Mouse (Mus musculus) spleen, adult 2 months (tissue): ENCODE measurements around the gene Gm20683. TPM values are rescaled to one million over a fixed set of nuclear protein-coding genes. Genes with fewer than 3 reads are reported as not detected.

Experiments used
- DNase-seq, 2 experiments: peaks; one replicate each; pipeline versions ENCODE4 v3.0.0 to v3.0.0-alpha.2; 2012 to 2021; ENCODE audit warnings: low spot score in 2 of 2, low read depth in 1 of 2
- H3K27ac ChIP-seq: fragments of 200-500 bp; 2 replicates; pipeline ENCODE4 v1.5.1; 2012; ENCODE audit warnings: low read length, inconsistent platforms; ENCODE audit not compliant: insufficient read depth
- H3K27me3 ChIP-seq: fragments of 200-500 bp; 2 replicates; pipeline ENCODE4 v1.6.1; 2012; ENCODE audit warnings: mild to moderate bottlenecking, moderate library complexity, low read length, inconsistent platforms; ENCODE audit not compliant: control insufficient read depth, insufficient read depth
- H3K36me3 ChIP-seq: fragments of 200-500 bp; 2 replicates; pipeline ENCODE4 v1.6.1; 2012; ENCODE audit warnings: mild to moderate bottlenecking, low read length, inconsistent platforms; ENCODE audit not compliant: control insufficient read depth, insufficient read depth
- H3K4me1 ChIP-seq: fragments of 200-500 bp; 2 replicates; pipeline ENCODE4 v1.6.1; 2011; ENCODE audit warnings: inconsistent platforms; ENCODE audit not compliant: control insufficient read depth, insufficient read depth, insufficient read length
- H3K4me3 ChIP-seq: fragments of 200-500 bp; 2 replicates; pipeline ENCODE4 v1.5.1; 2011; ENCODE audit warnings: mild to moderate bottlenecking, inconsistent platforms; ENCODE audit not compliant: insufficient read depth, insufficient read length; ENCODE audit errors: extremely low read depth
- CTCF ChIP-seq: fragments of 200-500 bp; IDR thresholded peaks from 2 replicates; pipeline ENCODE4 v1.5.1; 2011; ENCODE audit warnings: mild to moderate bottlenecking, inconsistent platforms; ENCODE audit not compliant: insufficient read depth, insufficient read length, insufficient replicate concordance; ENCODE audit errors: extremely low read depth
- POLR2A ChIP-seq: fragments of 200-500 bp; IDR thresholded peaks from 2 replicates; pipeline ENCODE4 v1.6.1; 2011; ENCODE audit warnings: low read depth, low read length, inconsistent platforms
- WGBS: fragments of 180-500 bp; shearing (Covaris S2); methylation state at CpG from one replicate; pipeline ENCODE4 v1.1.7; 2018; 5-methylcytosine and 5-hydroxymethylcytosine counted together
- polyA plus RNA-seq: library from polyadenylated mRNA; depleted of rRNA; stranded (reverse); fragments of >200 nt; gene quantifications from 2 replicates; pipeline ENCODE4 v1.2.3, GENCODE M21; 2012; rRNA removed

Gene Gm20683
- 29.5 and 34.1 TPM in 2 replicates for polyA plus RNA-seq

DNA sequence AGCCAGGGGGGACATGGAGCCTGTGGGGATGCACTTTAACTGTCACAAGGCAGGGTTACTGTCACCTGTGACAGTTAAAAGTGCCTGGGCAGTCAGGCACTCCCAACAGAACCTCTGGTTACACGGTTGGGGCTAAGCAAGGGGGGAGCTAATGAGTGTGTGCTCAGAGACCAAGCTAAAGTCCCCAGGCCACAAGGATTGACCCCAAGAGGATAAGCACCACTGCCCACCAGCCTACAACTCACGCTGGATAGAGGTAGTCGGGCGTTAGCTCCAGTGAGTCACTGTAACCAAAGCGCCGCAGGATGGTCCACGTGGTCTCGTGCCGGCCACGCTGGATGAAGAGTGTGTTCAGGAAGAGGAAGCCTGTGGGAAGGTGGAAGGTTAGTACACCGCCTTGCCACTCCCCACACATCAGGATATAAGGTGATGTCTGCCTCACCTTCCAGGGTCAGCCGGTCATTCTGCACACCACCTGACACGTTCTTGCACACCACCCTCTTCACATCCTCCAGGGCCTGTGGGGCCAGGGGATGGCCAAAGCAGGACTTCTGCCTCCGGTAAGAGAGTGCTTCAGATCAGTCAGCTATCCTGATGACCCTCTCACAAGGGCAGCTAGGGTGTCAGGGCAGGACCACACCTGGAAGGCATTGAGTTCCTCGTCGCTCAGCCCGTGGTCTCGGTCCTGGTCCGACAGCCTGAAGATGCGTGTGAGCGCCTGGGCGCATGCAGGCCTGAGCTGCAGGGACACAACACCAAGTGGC lies at the start of gene Gm20683:
Gm20683 (minus strand) TSS at position 647 of the 764 bp plus-strand sequence.
- Histone ChIP-seq H3K4me1 (peaks cover 19% of the 10 kb centered on the region), H3K27ac (no peak within 1 kb of the TSS), H3K36me3 (peaks cover 30% of the 10 kb centered on the region), H3K4me3 (no peak within 1 kb of the TSS), H3K27me3 (no peaks in the 10 kb centered on the region)
- WGBS, result 97% methylated on average over 22 of the region's 22 CpGs
- TF ChIP-seq CTCF (no peak), POLR2A (no peak)
- DNase-seq, result no peak

DNA sequence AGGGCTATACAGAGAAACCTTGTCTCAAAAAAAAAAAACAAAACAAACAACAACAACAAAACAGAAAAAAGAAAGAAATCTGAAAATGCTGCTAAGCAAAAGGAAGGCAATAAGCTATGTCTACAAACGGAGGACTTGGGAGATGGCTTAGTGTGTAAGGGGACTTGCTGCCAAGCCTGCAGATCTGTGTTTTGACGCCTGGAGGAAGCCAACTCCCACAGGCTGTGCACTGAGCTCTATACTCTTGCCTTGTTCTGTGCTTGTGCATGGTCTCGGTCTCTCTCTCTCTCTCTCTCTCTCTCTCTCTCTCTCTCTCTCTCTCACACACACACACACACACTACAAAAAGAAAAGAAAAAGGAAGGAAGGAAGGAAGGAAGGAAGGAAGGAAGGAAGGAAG lies 47.3 kb upstream of the Gm20683 start:
- no peaks in the 10 kb centered on the region for H3K4me1 ChIP-seq
- no peak overlapping the region for H3K27ac ChIP-seq
- peaks cover 15% of the 10 kb centered on the region for H3K36me3 ChIP-seq
- H3K4me3 ChIP-seq, result no peak overlapping the region
- DNase-seq, result no peak
- no peaks in the 10 kb centered on the region for H3K27me3 ChIP-seq
- no peak for TF ChIP-seq POLR2A
- no peak for TF ChIP-seq CTCF
- 88% methylated on average over 3 of the region's 3 CpGs for WGBS

DNA sequence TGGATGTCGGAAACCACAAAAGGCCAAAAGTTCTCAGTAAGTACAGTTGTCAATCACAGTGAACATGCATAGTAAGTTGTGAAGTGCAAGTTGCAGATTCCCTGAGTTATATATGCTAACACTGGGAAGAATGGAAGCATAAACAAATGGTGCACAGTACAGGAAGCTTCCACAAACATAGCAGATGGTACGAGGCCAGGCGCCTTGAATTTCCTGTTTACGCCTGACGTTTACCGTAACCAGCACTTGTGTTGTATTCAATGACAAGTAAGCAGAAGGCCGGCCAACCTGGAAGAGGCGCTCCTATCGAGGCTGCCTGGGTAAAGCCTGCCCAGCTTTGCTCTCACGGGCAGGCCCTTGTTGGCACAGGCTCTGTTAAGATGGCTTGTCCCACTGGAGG lies 45.9 kb upstream of the Gm20683 start:
- Histone ChIP-seq H3K4me3 (no peak overlapping the region), H3K27ac (no peak overlapping the region), H3K36me3 (peaks cover 21% of the 10 kb centered on the region), H3K27me3 (no peaks in the 10 kb centered on the region), H3K4me1 (no peaks in the 10 kb centered on the region)
- DNase-seq, result no peak
- 88% methylated on average over 10 of the region's 10 CpGs for WGBS
- TF ChIP-seq CTCF, result no peak
- TF ChIP-seq POLR2A, result no peak

DNA sequence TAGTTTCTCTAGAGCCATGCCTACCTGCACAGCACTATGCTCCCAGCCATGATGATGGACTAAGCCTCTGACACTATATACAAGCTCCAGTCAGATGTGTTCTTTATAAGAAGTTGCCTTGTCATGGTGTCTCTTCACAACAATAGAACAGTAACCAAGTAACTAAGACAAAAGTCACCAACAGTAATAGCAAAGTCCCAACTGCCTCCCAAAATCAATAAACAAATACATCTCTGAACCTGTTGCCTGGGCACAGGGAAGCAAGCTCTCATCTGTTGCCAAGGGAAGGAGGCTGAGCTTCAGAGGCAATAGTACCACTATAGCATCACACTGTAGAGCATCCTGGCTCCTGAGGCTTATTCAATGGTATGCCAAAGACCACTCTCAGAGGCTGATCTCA lies 45.2 kb upstream of the Gm20683 start:
- Histone ChIP-seq H3K36me3 (peaks cover 23% of the 10 kb centered on the region), H3K27ac (no peak overlapping the region)
- no peak for DNase-seq

DNA sequence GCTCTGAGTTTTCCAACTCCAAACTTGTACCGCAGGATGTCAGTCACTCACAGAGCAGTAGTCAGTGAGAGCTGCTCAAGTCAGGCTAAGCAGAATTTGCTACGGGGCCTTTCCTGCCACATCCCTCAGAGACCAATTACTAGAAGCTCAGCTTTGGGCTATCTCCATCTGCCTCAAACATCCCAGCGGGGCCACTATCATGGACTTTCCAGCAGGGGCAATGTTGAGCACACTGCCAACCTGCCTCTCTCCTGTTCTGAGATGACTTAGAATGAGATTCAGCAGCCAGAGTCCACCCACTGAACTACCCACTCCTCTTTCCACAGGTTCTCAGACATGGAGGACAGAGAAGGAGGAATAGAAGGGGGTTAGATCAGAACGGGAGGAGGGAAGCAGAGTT lies 44.1 kb upstream of the Gm20683 start:
- Histone ChIP-seq H3K36me3 (peaks cover 23% of the 10 kb centered on the region), H3K4me1 (no peaks in the 10 kb centered on the region), H3K27me3 (no peaks in the 10 kb centered on the region), H3K4me3 (no peak overlapping the region), H3K27ac (no peak overlapping the region)
- 61% methylated on average over 4 of the region's 4 CpGs for WGBS
- no peak for DNase-seq
- TF ChIP-seq CTCF, result peak; percentile 26; the same call in 1 of the 2 replicates
- TF ChIP-seq POLR2A, result no peak

More for the DNA sequence above, 45.2 kb upstream of the Gm20683 start:
- TF ChIP-seq POLR2A (no peak), CTCF (no peak)
- Histone ChIP-seq H3K27me3 (no peaks in the 10 kb centered on the region), H3K4me3 (no peak overlapping the region), H3K4me1 (no peaks in the 10 kb centered on the region)

DNA sequence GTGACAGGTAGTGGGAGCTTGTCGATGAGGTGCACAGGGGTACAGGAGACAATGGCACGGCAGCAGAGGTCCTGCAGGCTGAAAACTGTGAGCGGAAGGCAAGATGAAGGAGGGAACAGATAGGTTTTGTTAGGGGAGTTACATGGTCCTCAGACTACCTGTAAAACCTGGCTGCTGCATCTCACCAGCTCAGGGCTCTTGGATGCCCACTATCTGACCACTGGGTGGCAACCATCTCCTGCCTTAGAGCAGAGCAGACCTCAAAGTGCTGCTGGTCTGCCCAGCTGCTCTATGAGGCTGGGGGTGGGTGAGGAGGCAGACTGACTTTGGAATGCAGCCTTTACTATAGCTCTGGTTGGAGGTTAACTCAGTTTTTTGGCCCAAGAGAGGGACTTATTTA lies 42.3 kb upstream of the Gm20683 start:
- TF ChIP-seq CTCF (no peak), POLR2A (no peak)
- H3K4me1 ChIP-seq, result no peaks in the 10 kb centered on the region
- WGBS, result 92% methylated on average over 3 of the region's 3 CpGs
- no peak overlapping the region for H3K4me3 ChIP-seq
- DNase-seq, result no peak
- H3K27ac ChIP-seq, result no peak overlapping the region
- no peaks in the 10 kb centered on the region for H3K27me3 ChIP-seq
- peaks cover 19% of the 10 kb centered on the region for H3K36me3 ChIP-seq

DNA sequence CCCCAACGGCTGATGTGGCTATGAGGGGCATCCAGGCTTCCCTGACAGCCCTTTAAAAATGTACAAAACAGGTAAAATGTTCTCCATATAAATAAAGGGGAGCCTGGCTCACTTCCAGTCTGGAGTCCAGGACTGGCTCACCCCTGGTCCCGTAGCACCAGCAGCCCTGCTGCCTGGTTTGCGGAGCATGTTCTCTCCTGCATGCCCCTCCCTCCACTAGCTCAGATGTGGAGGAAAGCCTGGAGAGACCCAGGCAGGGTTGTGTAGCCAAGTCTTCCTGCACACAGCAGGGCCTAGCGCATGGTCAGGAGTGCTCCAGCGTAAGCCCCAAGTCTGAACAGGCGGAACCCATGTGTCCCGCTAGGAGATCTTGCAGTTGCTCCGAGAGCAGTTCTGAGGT lies 41.7 kb upstream of the Gm20683 start:
- WGBS, result 97% methylated on average over 8 of the region's 8 CpGs
- Histone ChIP-seq H3K4me3 (no peak overlapping the region), H3K36me3 (peaks cover 20% of the 10 kb centered on the region), H3K27me3 (no peaks in the 10 kb centered on the region), H3K27ac (no peak overlapping the region), H3K4me1 (no peaks in the 10 kb centered on the region)
- no peak for TF ChIP-seq CTCF
- TF ChIP-seq POLR2A, result no peak
- no peak for DNase-seq
